Mouse (Mus musculus): Measurements from ENCODE around the gene Atg5.
A peak's percentile ranks its signal among the peaks of the same experiment; 100 is the strongest.

The Atg5 gene

GRCm38 (mm10) chr10:44390286-44390685 lies 122.1 kb downstream of the Atg5 start:
- no peak for DNase-seq (ENCODE audit: inconsistent ontology term)

- DNase-seq (ENCODE audit: inconsistent ontology term) = no peak
Observed at GRCm38 (mm10) chr10:44391509-44392290, 123.5 kb downstream of the Atg5 start.

- no peak for DNase-seq (ENCODE audit: inconsistent ontology term)
Observed at GRCm38 (mm10) chr10:44392855-44393254, 124.7 kb downstream of the Atg5 start.

GRCm38 (mm10) chr10:44400119-44400518 lies 132.0 kb downstream of the Atg5 start:
- DNase-seq (ENCODE audit: inconsistent ontology term) = no peak

GRCm38 (mm10) chr10:44400602-44401001 lies 132.4 kb downstream of the Atg5 start:
- peak; percentile 14 for DNase-seq (ENCODE audit: inconsistent ontology term)

GRCm38 (mm10) chr10:44401600-44401999 lies 133.4 kb downstream of the Atg5 start:
- DNase-seq (ENCODE audit: inconsistent ontology term) = no peak

GRCm38 (mm10) chr10:44403415-44403814 lies 135.3 kb downstream of the Atg5 start:
- DNase-seq (ENCODE audit: inconsistent ontology term) = no peak

- DNase-seq (ENCODE audit: inconsistent ontology term) = no peak
Observed at GRCm38 (mm10) chr10:44409054-44409453, 140.9 kb downstream of the Atg5 start.

- no peak for DNase-seq (ENCODE audit: inconsistent ontology term)
Observed at GRCm38 (mm10) chr10:44409958-44410357, 141.8 kb downstream of the Atg5 start.
